Mouse (Mus musculus) megakaryocyte, embryonic 14.5 days (primary cell): ENCODE measurements around the gene Gm28042.

Source experiments
- FLI1 ChIP-seq: IDR thresholded peaks from 2 replicates; pipeline ENCODE4 v1.6.1; 2012; ENCODE audit warnings: low read length, inconsistent platforms, mixed read lengths
- GATA1 ChIP-seq: IDR thresholded peaks from 3 replicates; pipeline ENCODE4 v1.6.1; 2012; ENCODE audit warnings: mixed read lengths, low read length, inconsistent platforms, borderline replicate concordance

DNA sequence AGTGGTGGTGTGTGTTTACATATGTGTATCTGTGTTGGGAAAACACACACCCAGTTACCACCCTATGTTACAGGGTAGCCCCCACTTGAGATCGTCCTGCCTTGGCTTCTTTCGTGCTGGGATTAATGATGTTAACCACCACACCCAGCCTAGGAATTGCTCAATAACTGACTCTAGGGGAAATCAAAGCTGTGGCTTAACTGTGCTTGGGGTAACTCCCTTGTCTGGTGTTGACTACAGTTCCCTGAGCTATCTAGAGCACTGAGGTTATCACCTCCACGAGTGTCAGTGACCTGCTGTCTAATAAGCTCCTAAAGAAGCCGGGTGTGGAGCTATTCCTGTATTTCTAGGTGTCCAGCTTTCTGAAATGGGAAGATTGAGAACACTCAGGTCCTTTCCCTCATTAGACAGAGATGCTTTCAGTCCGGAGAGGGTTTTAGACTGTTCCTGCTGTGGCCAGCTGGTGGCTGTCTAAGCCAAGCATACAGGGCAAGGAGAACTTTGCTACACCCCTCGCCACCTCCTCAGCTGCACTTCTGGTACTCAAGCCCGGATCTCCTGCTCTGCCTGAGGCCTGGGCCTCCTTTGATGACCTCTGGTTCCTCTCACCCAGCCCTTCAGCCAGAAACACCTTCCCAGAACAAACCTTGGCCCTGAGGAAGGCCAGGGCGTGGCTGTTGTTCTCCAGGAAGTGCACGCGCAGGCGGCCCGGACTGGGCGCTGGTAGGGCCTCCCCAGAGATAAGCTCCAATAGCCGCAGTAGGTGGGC lies 57.5 kb downstream of the Gm28042 start:
- TF ChIP-seq FLI1 (no peak), GATA1 (no peak)
